Mouse (Mus musculus) liver, postnatal 0 days (tissue): ENCODE results near the gene Slc25a30.

Experiments used
- CTCF ChIP-seq: sonication (generic); IDR thresholded peaks from 2 replicates; pipeline ENCODE4 v1.5.1; 2016; ENCODE audit warnings: antibody characterized with exemption, low read depth
- EP300 ChIP-seq: IDR thresholded peaks from 2 replicates; pipeline ENCODE4 v1.6.1; 2016; ENCODE audit warnings: antibody characterized with exemption, low read depth, mild to moderate bottlenecking

GRCm38 (mm10) chr14:75828221-75828620 lies 41.4 kb upstream of the Slc25a30 start:
- TF ChIP-seq CTCF (no peak), EP300 (no peak)
